Mouse (Mus musculus): Measurements from ENCODE around the gene Ppp6r3. TPM values are rescaled to one million over a fixed set of nuclear protein-coding genes. Genes with fewer than 3 reads are reported as not detected.
"Not testable (repeated sequence)": the region's sequence is repeated elsewhere in the genome, so short reads cannot be mapped to it uniquely, and the experiment has no call there.

The Ppp6r3 gene
- total RNA-seq (2021) = 10 to 100 TPM; 73.8 to 81.5 TPM

DNA sequence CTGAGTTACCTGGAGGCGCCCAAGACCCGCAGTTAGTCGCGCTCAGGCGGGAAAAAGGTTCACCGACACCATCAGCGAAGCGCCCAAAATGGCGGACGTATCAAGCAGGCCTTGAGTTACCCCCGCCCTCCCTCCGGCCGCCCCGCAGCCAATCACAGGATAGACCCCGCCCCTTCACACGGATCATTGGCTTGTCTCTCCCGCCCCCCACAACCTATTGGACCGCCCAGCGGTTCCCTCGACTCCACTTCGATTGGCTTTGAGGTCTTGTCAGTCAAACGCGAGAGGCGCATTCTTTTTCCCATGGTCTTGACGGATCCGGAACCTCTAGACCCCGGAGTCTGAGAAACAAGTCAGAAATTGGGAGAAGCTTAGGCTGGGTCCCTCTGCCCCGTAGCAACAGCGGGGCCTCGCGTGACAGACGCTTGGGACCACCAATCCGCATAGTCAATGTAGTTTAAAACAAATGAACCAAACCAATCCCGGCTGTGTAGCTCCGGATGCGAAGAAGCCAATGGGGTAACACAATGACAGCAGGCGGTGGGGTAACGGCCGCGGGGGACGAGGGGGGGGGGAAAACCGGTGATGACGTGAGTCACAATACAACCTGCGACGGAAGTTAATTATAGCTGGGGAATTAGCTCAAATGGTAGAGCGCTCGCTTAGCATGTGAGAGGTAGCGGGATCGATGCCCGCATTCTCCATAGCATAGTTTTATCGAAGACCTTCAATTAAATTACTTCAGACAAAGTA, at the start of gene Ppp6r3:
Gene Ppp6r3, minus strand, starts transcription at position 118 of the 753 bp plus-strand sequence.
- DNase-seq (ENCODE audit: low spot score in 2 of 2) = peak; percentile 95 to 98
- intact Hi-C loops (cut with DNase I) = loop anchor here (5.0 kb wide), 1 partner anchor 189 kb away; the partner anchor contains the start of gene Tesmin

GRCm38 (mm10) chr19:3625111-3625510, 49.6 kb upstream of the Ppp6r3 start:
- no peak for DNase-seq (ENCODE audit: low spot score in 2 of 2)
- intact Hi-C loops (cut with DNase I) = no loop called here

- DNase-seq (ENCODE audit: low spot score in 2 of 2) = peak in 1 of 2 experiments; percentile 24
- intact Hi-C loops (cut with DNase I) = no loop called here
Measured at GRCm38 (mm10) chr19:3623824-3624223, 48.3 kb upstream of the Ppp6r3 start.

GRCm38 (mm10) chr19:3623294-3623693, 47.7 kb upstream of the Ppp6r3 start:
- DNase-seq (ENCODE audit: low spot score in 2 of 2) = no peak
- intact Hi-C loops (cut with DNase I) = no loop called here

DNA sequence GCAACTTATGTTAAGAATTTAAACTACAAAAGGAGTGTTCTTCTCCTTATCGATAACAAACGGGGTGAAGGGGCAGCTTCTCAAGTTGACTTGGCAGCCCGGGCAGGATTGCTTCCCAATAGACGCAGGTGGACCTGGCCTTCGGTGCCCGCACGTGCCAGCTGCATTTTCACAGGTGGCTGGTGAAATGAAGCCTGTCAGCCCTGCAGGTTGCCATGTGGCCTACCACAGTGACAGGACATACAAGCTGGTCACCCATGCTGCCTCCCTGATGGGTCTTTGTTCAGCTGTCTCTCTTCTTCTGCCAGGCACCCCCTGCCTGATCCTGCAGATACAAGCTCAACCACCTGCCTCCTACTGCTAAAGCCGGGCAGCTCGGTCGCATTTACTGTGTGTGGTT, 45.3 kb upstream of the Ppp6r3 start:
- intact Hi-C loops (cut with DNase I) = no loop called here
- no peak for DNase-seq (ENCODE audit: low spot score in 2 of 2)

DNA sequence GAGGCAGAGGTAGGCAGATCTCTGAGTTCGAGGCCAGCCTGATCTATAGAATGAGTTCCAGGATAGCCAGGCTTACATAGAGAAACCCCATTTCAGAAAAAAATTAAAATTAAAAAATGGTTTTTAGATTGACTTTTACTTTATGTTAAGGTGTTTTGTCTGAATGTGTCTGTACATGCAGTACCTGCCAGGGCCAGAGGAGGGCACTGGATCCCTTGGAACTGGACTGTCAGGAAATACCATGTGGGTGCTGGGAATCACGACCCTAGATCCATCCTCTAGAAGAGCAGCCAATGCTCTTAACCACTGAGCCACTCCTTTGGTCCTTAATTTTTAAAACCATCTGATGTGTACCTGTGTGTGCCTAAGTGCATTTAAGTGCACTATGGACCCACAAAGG, 43.8 kb upstream of the Ppp6r3 start:
- DNase-seq (ENCODE audit: low spot score in 2 of 2) = no peak
- intact Hi-C loops (cut with DNase I) = no loop called here

DNA sequence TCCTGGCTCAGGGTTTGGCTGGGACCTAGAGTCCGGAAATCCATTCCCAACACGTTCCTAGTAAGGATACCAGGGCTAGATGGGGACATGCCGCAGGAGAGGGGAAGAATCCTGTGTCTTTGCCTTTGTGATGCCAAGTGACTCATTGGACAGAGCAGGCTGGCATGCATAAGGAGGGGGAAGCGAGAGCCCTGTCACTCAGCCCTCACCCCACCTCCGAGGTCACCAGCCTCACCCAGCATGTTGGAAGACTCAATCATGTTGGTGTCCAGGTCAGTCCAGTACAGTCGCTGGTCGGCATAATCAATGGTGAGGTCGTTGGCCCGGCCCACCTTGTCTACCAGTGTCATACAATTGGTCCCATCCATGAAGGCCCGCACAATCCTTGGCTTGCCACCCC, 38.4 kb upstream of the Ppp6r3 start:
- intact Hi-C loops (cut with DNase I) = no loop called here

GRCm38 (mm10) chr19:3612534-3613273, 37.2 kb upstream of the Ppp6r3 start:
- intact Hi-C loops (cut with DNase I) = no loop called here
- no peak for DNase-seq (ENCODE audit: low spot score in 2 of 2)

More for the DNA sequence above, 38.4 kb upstream of the Ppp6r3 start:
- no peak for DNase-seq (ENCODE audit: low spot score in 2 of 2)

GRCm38 (mm10) chr19:3611730-3612129, 36.2 kb upstream of the Ppp6r3 start:
- no peak for DNase-seq (ENCODE audit: low spot score in 2 of 2)
- intact Hi-C loops (cut with DNase I) = no loop called here

DNA sequence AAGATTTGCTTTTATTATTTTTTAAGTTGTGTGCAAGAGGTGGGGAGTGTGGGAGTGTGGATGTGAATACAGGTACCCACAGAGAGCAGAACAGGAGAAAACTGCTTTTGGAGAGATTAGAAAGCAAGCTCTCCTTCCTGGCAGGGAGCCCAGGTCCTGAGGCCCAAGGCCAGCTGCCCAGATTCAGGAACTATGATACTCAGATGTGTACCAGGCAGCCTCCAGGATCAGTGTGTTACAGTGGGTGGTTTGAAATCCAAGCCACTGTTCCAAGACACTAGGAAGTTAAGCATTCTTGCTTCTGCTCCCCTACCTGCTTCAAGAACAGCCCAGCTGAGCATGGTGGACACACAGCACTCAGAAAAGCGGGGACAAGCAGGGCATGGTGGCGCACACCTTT, 35.3 kb upstream of the Ppp6r3 start:
- intact Hi-C loops (cut with DNase I) = no loop called here
- no peak for DNase-seq (ENCODE audit: low spot score in 2 of 2)

GRCm38 (mm10) chr19:3609826-3610225, 34.3 kb upstream of the Ppp6r3 start:
- intact Hi-C loops (cut with DNase I) = no loop called here
- DNase-seq (ENCODE audit: low spot score in 2 of 2) = no peak

GRCm38 (mm10) chr19:3594316-3594715, 18.8 kb upstream of the Ppp6r3 start:
- DNase-seq (ENCODE audit: low spot score in 2 of 2) = no peak
- intact Hi-C loops (cut with DNase I) = no loop called here

DNA sequence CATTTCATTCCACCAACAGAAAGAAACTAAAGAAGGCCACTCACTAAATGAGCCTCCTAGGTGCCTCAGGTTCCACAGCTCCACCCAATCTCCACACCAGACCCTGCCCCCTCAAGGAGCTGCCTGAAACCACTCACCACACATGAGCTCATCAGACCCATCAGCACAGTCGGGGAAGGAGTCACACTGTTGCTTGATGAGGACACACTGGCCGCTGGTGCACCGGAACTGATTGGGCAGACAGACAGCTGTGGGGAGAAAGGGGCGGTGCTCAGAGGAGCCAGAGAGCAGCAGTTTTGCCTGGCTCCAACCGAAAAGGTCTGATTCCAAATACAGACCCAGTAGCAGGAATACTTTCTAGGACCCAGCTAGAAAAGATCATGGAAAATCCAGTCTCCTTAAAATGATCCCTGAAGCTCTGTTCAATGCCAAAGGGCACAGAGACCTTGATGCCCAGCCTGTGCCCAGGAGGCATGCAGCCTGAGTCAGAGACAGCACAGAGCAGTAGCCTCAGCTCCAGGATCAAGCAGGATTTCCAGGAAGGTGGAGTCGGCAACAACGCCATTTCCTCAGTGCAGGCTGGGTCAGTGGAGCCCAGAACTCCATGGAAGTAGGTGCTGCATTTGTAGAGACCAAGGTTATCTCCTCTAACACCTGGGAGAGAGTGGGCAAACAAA, 18.0 kb upstream of the Ppp6r3 start:
- DNase-seq (ENCODE audit: low spot score in 2 of 2) = no peak
- intact Hi-C loops (cut with DNase I) = no loop called here

DNA sequence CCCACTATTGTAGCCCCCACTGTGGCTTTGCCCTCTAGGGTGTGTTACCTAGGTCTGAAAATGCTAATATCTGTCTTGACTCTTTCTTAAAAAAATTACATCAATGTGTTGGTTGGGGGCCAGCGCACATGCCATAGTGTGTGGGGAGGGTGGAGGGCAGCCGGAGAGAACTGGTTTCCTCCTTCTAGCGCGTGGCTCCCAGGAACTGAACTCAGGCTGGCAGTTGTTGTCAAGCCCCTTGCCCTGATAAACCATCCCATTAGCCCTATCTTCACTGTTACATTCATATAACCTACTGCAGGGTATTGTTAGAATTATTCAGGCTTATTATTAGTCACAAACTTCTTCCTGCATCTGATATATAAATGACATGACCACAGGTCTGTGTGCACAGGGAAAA, 14.4 kb upstream of the Ppp6r3 start:
- intact Hi-C loops (cut with DNase I) = no loop called here
- DNase-seq (ENCODE audit: low spot score in 2 of 2) = no peak

DNA sequence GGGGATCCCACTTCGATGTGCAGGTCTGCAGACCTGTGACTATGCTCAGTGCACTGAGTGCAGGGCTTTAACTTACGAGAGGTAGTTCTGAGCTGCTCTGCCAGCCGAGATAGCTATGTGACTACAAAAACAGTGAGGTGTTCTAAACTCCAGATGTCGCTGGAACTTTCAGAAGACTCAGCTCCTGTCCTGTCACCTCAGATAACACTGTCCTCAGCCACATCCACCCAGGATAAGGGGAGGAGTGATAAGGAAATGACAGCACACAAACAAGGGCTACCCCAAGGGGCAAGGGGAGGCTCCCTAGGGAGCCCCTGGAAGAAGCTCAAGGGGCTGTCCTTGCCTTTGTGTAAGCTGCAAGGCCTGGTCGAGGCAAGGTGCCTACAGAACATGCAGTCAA, 14.0 kb upstream of the Ppp6r3 start:
- intact Hi-C loops (cut with DNase I) = no loop called here

DNA sequence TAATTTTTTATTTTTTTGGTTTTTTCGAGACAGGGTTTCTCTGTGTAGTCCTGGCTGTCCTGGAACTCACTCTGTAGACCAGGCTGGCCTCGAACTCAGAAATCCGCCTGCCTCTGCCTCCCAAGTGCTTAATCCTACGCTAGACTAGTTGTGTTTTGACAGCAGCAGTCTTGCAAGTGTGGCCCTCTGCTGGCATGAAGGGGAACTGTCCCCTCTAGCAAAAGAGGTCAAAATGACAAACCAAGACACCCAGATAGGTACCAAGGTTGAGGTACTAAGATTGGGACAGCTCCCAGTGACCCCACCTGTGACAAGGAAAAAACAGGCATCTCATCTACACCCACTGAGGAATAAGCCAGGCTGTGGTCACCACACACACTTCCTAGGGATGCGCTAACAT, 12.2 kb upstream of the Ppp6r3 start:
- intact Hi-C loops (cut with DNase I); DNase-seq (ENCODE audit: low spot score in 2 of 2): not testable (repeated sequence)

More for the DNA sequence above, 14.0 kb upstream of the Ppp6r3 start:
- no peak for DNase-seq (ENCODE audit: low spot score in 2 of 2)

DNA sequence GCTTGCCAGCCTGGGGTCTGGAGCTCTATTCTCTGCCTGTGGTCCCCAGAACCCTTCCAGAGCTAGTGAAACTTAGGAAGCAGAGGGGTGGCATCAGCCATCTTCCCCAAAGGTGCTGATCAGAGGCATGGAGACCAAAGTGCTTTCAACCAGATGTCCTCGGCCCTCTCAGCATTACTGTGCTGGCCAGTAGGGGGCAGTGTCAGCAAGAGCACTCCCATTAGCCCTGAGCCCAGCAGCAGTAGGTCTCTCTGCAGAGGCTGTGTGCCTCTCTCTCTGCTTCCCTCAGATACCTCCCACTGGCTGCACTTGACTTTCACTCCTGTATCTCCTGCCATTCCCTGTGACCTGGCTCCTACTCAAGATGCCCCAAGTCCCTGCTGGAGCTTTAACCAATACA, 11.0 kb upstream of the Ppp6r3 start:
- DNase-seq (ENCODE audit: low spot score in 2 of 2) = peak; percentile 37 to 42
- intact Hi-C loops (cut with DNase I) = no loop called here

- no peak for DNase-seq (ENCODE audit: low spot score in 2 of 2)
- intact Hi-C loops (cut with DNase I) = no loop called here
Measured at GRCm38 (mm10) chr19:3586026-3586425, 10.5 kb upstream of the Ppp6r3 start.

DNA sequence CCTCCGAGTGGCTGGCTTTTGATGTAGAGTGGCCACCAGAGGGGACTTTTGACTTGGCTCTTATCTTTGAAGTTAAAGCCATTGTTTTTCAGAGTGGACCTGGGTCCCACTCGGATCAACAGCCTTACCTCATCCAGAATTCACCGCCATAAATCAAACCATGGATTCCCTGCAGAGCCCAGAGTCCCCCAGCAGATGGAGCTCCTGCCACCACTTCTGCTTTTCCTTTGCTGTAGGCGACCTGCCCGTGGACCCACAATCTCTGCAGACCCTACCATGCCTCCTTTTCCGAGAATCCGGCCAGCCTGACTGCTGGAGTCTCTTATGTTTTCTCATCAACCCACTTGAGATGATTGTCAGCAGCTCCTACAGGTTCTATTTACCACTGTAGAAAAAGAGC, 5.8 kb upstream of the Ppp6r3 start:
- intact Hi-C loops (cut with DNase I) = loop anchor here (5.0 kb wide), 2 partner anchors 121 to 141 kb away; no protein-coding TSS in a partner anchor
- peak; percentile 46 to 72 for DNase-seq (ENCODE audit: low spot score in 2 of 2)

GRCm38 (mm10) chr19:3577911-3578290, 2.4 kb upstream of the Ppp6r3 start:
- DNase-seq (ENCODE audit: low spot score in 2 of 2) = no peak
- intact Hi-C loops (cut with DNase I) = loop anchor here (5.0 kb wide), 1 partner anchor 191 kb away; the partner anchor contains the start of gene Tesmin

Measured in left cerebral cortex, postnatal 36 days (tissue).